Mouse (Mus musculus): ENCODE results near the gene Wnk4. TPM values are rescaled to one million over a fixed set of nuclear protein-coding genes. Genes with fewer than 3 reads are reported as not detected.

The Wnk4 gene
- polyA plus RNA-seq, 1 experiment, result 37.7 TPM

DNA sequence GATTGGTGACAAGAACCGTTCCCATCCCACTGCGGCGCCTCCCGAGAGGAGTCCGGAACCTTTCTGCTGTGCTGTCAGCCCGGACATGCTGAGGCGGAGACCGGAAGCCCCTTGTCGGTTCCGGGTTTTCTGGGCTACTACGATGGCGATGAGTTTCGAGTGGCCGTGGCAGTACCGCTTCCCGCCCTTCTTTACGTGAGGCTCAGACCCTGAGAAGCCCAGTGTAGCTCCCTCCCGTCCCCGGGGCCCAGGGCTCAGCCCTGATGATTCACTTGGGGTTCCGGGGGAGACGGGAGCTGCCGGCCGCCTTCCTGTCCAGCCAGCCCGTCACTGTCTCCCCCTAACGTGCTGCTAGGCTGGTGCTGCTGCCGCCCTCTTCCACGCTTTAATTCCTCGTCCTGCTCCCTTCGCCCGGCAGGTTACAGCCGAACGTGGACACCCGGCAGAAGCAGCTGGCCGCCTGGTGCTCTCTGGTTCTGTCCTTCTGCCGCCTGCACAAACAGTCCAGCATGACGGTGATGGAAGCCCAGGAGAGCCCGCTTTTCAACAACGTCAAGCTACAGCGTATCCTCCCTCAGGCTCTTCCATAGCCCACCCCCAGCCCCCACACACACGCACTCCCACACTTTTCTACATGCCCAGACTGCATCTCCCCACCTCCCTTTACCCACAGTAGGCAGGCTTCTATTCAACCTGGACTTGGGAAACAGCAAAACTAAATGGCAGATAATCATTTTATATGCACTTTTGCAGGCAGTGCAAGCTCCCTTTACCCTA is 6.6 kb upstream of the Wnk4 start, which contains the start of gene Vps25:
Gene Vps25 (plus strand): TSS at position 95 of the 777 bp plus-strand sequence.
- Histone ChIP-seq H3K4me1 (peaks cover 45% of the 10 kb centered on the region), H3K9me3 (no peaks in the 10 kb centered on the region), H3K4me3 (replicated peaks) (peak within 1 kb of the TSS; percentile 99), H3K36me3 (replicated peaks; ENCODE audit: low read length) (peaks cover 32% of the 10 kb centered on the region), H3K27me3 (replicated peaks) (no peaks in the 10 kb centered on the region)
- TF ChIP-seq FLI1 (IDR thresholded peaks at IDR 0.05; ENCODE audit: low read length) (no peak), GATA1 (IDR thresholded peaks at IDR 0.05; ENCODE audit: borderline replicate concordance, low read length) (no peak)

DNA sequence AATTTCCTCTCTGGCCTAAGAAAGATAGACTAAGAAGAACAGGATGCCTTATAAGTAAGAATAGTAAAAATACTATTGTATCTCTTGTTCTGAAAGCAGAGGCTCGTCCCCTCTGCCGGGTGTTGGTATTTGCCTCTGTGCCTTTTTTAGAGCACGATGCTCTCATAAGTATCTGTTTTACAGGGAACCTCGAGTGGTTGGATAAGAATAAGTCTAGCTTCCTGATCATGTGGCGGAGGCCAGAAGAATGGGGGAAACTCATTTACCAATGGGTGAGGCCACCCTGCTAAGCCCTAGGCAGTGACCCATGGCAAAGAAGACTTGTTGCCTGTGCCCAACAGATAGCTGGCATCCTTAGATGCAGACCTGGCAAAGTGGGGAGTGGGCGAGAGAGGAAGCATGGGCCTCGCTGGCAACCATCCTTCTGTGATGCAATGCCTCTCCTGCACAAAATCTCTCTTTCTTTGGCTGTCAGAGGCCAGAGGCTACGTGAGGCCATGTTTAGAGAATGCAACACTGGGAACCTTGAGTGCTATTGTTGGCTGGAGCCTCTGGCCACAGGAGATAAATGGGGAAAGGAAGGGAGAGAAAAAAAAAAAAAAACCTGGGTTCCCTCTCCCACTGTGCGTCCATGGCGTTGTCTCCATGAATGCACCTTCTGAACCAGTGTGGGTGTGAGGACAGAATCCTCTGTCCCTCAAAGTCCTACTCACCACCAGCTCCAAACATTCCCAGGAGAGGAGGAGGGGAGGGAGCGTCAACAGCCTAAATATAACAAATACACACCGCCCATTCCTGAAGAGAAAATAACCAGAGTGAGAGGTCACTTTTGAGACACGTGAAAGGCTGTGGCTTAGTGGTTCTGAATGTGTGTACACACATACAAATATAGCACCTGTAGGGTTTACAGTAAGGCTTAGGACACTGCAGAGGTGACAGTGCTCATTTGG is 4.3 kb upstream of the Wnk4 start:
- Histone ChIP-seq H3K4me3 (replicated peaks) (peak overlapping the region; percentile 80), H3K9me3 (no peaks in the 10 kb centered on the region), H3K36me3 (replicated peaks; ENCODE audit: low read length) (peaks cover 41% of the 10 kb centered on the region), H3K27me3 (replicated peaks) (peaks cover 7% of the 10 kb centered on the region), H3K4me1 (peaks cover 68% of the 10 kb centered on the region)
- TF ChIP-seq GATA1 (IDR thresholded peaks at IDR 0.05; ENCODE audit: borderline replicate concordance, low read length) (no peak), FLI1 (IDR thresholded peaks at IDR 0.05; ENCODE audit: low read length) (no peak)

DNA sequence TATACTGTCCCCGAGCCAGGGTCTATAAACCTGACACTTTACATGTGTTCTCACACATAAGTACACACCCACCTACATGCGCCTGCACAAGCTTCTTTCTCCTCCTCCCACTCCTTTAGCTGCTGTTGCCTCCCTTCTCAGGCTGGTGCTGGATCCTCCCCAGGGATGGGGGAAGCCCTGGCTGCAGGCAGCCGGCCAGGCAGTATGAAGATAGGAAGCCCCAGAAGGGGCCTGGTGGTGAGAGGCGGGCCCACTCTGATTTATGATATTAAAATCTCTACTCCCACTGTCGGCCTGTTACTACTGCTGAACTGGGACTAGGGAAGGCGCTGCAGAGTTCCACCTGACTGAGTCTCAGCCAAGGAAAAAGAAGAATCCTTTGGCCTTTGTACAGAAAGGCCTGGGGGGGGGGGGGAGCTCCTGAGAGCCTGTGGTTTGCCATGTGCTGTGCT is 1.1 kb upstream of the Wnk4 start:
- TF ChIP-seq FLI1 (IDR thresholded peaks at IDR 0.05; ENCODE audit: low read length) (no peak), GATA1 (IDR thresholded peaks at IDR 0.05; ENCODE audit: borderline replicate concordance, low read length) (no peak)
- H3K27me3 ChIP-seq (replicated peaks), result peaks cover 38% of the 10 kb centered on the region
- H3K4me1 ChIP-seq, result peaks cover 86% of the 10 kb centered on the region
- H3K9me3 ChIP-seq, result no peaks in the 10 kb centered on the region
- peak overlapping the region; percentile 94 for H3K4me3 ChIP-seq (replicated peaks)
- peaks cover 44% of the 10 kb centered on the region for H3K36me3 ChIP-seq (replicated peaks; ENCODE audit: low read length)

DNA sequence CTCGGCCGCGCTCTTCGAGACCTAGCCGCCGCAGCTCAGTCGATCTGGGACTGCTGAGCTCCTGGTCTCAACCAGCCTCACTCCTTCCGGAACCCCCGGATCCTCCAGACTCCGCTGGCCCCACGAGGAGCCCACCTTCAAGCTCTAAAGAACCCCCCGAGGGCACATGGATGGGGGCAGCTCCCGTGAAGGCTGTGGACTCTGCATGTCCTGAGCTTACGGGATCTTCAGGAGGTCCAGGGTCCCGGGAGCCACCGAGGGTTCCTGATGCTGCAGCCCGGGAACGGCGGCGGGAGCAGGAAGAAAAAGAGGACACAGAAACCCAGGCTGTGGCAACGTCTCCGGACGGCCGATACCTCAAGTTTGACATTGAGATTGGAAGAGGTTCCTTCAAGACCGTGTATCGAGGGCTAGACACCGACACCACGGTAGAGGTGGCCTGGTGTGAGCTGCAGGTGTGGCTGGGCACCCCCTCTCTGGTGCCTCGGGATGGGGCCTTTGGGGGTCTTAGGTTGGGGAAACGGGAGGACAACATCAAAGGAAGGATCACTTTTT is 536 bp downstream of the Wnk4 start:
- H3K4me3 ChIP-seq (replicated peaks), result peak overlapping the region; percentile 94
- H3K36me3 ChIP-seq (replicated peaks; ENCODE audit: low read length), result peaks cover 44% of the 10 kb centered on the region
- TF ChIP-seq GATA1 (IDR thresholded peaks at IDR 0.05; ENCODE audit: borderline replicate concordance, low read length), result no peak
- TF ChIP-seq FLI1 (IDR thresholded peaks at IDR 0.05; ENCODE audit: low read length), result no peak
- H3K9me3 ChIP-seq, result 0 out of 2 replicates have a peak, but pooled peaks cover 3% of the 10 kb centered on the region
- peaks cover 52% of the 10 kb centered on the region for H3K27me3 ChIP-seq (replicated peaks)
- peaks cover 80% of the 10 kb centered on the region for H3K4me1 ChIP-seq

DNA sequence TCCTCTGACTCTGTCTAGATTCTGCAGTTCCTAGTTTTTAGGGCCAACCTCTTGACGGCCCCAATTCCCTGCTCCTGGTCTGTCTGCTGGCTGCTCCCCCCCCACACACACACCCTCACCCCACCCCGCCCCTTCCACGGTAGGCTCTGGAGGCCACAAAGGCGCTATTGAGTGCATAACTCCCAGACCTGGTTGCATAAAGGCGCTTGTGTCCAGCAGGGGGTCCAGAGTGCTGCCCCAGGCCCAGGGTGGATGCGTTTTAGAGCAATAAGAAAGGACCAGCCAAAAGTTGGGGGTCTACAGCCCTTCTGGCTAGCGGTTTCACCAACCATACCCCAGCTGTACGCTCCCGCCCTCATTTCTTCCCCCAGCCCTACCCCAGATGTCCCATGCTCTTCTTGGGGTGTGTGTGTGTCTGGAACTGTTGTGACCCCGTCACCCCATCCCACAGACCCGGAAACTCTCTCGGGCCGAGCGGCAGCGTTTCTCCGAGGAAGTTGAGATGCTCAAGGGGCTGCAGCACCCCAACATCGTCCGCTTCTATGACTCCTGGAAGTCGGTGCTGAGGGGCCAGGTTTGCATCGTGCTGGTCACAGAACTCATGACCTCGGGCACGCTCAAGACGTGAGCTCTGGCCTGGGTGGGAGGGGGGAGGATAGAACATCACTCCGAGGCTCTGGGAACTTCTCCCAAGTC is 2.1 kb downstream of the Wnk4 start:
- Histone ChIP-seq H3K4me1 (peaks cover 69% of the 10 kb centered on the region), H3K27me3 (replicated peaks) (peaks cover 63% of the 10 kb centered on the region), H3K36me3 (replicated peaks; ENCODE audit: low read length) (peaks cover 30% of the 10 kb centered on the region), H3K4me3 (replicated peaks) (peak overlapping the region; percentile 84), H3K9me3 (peaks cover 7% of the 10 kb centered on the region; the same call in 1 of the 2 replicates)
- TF ChIP-seq FLI1 (IDR thresholded peaks at IDR 0.05; ENCODE audit: low read length), result no peak
- no peak for TF ChIP-seq GATA1 (IDR thresholded peaks at IDR 0.05; ENCODE audit: borderline replicate concordance, low read length)

DNA sequence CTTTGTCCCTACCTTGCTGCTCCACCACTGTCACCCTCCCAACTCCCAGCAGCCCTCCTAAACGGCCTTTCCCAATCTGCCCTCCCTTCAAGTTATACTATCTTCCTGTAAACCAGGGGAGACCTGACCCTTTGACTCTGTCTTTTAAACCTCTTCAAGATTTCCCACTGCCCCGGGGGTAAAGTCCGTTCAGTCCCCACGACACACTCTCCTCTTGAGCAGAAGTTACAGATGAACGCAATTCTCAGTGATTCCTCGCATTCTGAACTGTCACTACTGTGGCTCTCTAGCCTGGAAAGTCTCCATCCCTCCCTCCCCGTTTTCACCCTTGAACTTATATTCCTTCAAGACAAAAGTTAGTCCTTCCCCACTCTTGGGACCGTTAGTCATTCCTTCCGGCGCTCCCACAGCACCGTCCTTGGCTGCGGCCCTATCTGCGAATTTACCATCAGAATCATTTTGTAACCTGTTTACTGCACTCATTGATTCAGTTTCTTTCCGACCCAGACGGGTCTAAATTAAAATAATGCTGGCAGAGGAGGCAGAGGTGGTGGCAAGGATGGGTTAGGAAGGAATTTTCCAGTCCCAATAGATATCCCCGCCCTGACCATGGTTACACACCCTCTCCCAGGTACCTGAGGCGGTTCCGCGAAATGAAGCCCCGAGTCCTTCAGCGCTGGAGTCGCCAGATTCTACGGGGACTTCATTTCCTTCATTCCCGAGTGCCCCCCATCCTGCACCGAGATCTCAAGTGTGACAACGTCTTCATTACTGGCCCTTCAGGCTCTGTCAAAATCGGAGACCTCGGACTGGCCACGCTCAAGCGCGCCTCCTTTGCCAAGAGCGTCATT is 3.0 kb downstream of the Wnk4 start:
- Histone ChIP-seq H3K36me3 (replicated peaks; ENCODE audit: low read length) (peaks cover 20% of the 10 kb centered on the region), H3K27me3 (replicated peaks) (peaks cover 68% of the 10 kb centered on the region), H3K9me3 (peaks cover 13% of the 10 kb centered on the region), H3K4me1 (peaks cover 64% of the 10 kb centered on the region), H3K4me3 (replicated peaks) (no peak overlapping the region)
- TF ChIP-seq GATA1 (IDR thresholded peaks at IDR 0.05; ENCODE audit: borderline replicate concordance, low read length) (no peak), FLI1 (IDR thresholded peaks at IDR 0.05; ENCODE audit: low read length) (no peak)

DNA sequence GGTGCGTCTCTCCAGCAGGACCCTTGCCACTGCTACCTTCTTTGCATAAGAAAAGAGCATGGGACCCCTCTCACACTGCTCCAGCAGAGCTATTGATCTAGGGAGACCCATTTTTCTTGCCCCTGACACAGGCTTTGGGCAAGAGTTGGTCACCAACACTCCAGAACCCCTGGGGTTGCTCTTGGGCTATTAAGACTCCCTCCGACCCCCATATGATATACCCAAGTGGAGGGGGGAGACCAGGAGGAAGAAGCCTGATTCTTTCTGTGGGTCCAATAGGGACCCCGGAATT is 3.6 kb downstream of the Wnk4 start:
- no peak overlapping the region for H3K4me3 ChIP-seq (replicated peaks)
- peaks cover 13% of the 10 kb centered on the region for H3K9me3 ChIP-seq
- H3K27me3 ChIP-seq (replicated peaks), result peaks cover 74% of the 10 kb centered on the region
- H3K4me1 ChIP-seq, result peaks cover 59% of the 10 kb centered on the region
- TF ChIP-seq GATA1 (IDR thresholded peaks at IDR 0.05; ENCODE audit: borderline replicate concordance, low read length), result no peak
- no peak for TF ChIP-seq FLI1 (IDR thresholded peaks at IDR 0.05; ENCODE audit: low read length)
- peaks cover 15% of the 10 kb centered on the region for H3K36me3 ChIP-seq (replicated peaks; ENCODE audit: low read length)

DNA sequence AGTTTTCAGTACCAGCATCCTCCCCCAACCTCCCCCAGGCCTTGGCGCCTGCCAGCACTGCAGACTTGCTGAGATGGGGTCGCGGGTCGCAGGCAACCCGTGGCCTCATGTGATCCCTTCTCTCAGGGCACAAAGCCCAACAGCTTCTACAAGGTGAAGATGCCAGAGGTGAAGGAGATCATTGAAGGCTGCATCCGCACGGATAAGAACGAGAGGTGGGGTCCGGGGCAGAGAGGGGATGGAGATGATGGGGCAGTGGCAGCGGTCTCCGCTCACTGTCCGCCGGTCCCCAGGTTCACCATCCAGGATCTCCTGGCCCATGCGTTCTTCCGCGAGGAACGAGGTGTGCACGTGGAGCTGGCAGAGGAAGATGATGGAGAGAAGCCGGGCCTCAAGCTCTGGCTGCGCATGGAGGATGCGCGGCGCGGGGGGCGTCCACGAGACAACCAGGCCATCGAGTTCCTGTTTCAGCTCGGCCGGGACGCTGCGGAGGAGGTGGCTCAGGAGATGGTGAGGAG is 4.6 kb downstream of the Wnk4 start:
- TF ChIP-seq FLI1 (IDR thresholded peaks at IDR 0.05; ENCODE audit: low read length) (no peak), GATA1 (IDR thresholded peaks at IDR 0.05; ENCODE audit: borderline replicate concordance, low read length) (no peak)
- H3K4me3 ChIP-seq (replicated peaks), result peak overlapping the region; percentile 42

More for the DNA sequence above, 4.6 kb downstream of the Wnk4 start:
- Histone ChIP-seq H3K36me3 (replicated peaks; ENCODE audit: low read length) (peaks cover 7% of the 10 kb centered on the region), H3K9me3 (peaks cover 13% of the 10 kb centered on the region), H3K4me1 (peaks cover 56% of the 10 kb centered on the region), H3K27me3 (replicated peaks) (peaks cover 83% of the 10 kb centered on the region)
